Mouse (Mus musculus) cerebellum, postnatal 25 days (tissue): ENCODE results near the gene Ppp2r5a.
A peak's percentile ranks its signal among the peaks of the same experiment; 100 is the strongest.

Experiments
- DNase-seq, 2 experiments: peaks; one replicate each; pipeline ENCODE4 v3.0.0; 2021; ENCODE audit warnings: mixed read lengths in 2 of 2

Ppp2r5a gene

DNA sequence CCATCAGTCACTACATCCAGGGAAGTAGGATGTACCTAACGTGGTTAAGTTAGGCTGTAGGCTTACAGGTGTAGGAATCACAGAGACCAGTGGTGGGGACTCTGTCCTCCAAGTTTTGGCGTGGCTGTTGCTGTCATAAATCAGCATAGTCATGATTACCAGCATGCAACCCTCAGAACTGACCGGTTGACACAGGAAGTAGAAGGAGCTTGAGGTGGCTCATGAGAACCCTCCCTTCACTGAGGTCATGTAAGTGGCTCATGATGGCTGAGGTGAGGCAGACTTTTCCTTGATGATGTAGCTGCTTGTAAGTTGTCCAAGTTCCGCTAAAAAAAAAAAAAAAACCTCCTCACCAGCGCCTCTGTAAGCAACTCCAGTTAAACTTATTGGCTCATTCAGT, 14.0 kb upstream of the Ppp2r5a start:
- no peak for DNase-seq

DNA sequence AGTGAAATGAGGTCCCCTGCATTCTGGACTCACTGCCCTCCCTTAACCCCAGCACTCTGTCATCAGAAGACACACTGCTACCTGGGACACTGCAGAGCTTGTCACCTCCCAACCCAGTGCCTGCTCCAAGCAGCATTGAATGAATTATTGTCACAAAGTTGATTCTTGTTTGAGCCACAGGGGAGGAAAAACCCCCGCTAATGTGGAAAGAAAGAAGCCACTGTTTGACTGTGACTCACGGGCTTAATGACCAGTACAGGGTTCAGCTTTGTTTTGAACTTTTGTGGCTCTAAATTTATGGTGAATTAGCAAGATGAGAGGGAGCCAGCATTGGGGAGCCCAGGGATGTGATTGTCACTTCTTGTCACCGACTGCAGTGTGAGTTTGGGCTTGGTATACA, 13.5 kb upstream of the Ppp2r5a start:
- DNase-seq: no peak

DNA sequence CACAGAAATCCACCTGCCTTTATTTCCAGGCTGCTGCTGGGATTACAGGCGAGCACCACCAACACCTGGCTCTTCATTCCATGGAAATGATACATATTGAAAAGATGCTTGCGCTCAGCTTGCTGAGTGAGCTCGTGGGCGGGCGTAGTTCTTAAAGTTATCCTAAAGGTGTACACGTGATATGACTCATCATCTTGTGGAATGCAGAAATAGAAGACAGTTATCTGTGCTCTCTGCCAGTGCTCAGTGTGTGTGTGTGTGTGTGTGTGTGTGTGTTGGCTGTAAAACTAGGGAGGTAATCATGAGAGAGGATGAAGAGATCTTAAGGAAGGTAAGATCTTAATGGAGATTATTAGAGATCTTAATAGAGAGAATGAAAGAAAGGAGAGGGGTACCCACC, 11.4 kb upstream of the Ppp2r5a start:
- no peak for DNase-seq

DNA sequence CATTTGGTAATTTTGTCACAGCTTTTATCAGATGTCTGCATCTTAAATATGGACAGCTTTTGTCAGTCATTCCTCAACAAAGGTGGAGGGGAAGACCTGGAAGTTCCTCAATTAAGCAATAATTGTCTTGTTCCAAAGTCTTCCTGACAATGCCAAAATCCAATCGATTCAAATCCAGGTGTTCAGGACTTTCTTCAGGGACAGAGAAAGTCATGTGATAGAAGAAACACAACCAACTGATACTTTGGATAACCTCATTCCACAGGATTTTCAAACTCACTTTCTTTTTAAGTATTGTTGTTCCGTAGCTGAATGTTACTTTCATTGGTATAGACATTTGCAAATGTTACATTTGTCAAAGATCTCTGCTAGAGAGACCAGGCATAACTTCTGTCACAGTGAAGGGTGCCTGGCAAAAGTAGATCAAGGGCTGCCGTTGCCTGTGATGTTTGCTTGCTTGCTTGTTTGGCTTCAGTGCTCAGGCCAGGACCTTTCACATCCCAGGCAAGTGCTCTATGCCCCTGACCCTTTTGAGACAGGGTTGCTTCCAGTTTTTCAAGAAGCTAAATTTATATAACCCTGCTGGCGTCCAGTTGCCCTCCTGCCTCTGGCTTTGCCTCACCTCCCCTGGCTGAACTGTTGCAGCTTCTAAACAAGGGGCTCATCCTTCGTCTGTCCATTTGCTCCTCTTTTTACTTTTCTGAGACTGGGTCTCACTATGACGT, 10.8 kb upstream of the Ppp2r5a start:
- no peak for DNase-seq

DNA sequence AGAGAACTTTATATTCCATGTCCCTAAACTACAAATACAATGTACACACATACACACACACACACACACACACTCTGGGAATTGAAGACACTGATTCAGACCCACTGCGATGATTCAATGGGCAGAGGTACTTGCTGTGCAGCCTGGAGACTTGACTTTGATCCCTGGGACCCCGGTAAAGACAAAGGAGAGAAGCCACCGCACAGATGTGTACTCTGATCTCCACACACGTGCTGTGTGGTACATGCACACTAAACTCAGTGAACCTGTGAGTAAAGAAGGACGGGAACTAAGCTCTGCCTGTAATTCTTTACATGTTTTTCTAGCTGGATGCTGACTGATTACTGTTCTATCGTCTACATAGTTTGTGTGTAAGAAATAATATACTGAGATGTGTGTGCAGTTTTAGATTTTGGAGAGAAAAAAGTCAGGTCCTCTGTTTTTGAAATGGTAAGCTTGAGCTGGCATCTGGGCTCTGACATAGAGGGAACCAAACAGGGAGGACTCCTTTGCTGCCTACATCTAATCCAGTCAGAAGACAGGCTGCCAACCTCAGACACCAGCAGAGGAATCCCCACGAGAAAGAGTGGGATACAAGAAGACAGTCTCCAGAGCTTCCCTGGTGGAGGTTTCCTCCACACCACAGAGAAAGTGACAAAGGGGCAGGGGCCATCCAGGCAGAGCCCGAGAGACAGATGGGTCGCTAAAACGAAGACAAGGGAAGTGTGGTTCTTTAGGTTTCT, 7.4 kb upstream of the Ppp2r5a start:
- no peak for DNase-seq

DNA sequence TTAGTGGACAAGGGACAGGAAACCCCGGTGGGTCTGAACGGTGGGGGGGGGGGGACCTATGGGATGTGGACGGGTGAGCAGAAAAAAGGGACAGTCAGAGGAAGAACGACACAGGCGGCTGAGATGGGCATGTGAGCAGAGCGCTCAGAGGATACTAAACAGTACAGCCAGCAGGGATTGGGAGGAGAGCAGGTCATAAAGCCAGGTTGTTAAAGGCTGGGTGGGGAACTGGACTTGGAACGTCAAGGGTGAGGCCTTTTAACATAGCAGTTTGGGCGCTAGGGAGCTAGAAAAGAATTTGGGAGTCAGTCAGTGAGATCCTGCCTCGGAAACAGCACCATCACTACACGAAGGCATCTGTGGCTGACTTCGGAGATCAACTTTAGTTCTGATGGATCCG, 4.2 kb upstream of the Ppp2r5a start:
- DNase-seq: no peak

DNA sequence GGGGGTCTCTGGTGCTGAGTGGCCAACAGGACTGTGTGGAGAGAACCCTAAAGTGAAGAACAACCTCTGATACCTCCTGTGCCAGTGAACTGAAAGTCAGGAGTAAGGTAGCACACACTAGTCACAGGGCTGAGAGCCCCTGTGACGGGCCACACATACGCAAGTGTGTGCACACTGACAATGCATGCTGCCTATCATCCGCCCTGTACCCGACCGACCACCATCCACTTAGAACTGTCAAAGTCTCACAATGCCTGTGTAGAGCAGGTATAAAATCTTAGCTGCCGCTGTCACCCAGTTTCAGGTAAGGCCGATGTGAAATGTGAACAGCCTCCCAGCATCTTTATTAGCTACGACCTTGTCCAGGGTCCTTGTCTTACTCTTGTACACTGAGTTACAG, 3.4 kb upstream of the Ppp2r5a start:
- no peak for DNase-seq

DNA sequence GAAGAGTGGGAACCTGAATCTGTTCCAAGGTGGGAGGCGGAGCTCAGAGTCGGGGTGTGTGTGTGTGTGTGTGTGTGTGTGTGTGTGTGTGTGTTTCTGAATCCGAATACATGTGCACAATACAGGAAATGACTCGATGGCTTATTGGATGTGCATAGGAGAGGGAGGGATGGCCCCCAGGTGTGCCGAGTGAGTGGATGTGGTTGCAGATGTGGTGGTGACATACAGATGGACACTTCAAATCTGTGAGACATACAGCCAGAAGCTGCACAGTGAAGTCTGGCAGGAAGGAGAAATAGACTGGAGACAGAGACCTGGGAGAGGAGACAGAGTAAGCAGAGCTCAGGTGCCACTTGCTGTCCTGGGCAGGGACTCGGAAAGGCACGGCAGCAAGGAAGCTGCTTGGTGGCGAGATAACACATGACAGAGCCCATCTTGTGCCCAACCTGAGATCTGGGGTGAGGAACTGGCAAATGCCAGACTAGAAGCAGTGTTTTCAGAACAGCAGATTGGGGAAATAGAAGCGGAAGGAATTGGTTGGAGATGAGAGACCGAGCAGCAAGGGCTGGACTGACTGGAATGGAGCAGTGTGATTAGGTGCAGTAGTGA, 1.8 kb upstream of the Ppp2r5a start:
- DNase-seq: no peak

DNA sequence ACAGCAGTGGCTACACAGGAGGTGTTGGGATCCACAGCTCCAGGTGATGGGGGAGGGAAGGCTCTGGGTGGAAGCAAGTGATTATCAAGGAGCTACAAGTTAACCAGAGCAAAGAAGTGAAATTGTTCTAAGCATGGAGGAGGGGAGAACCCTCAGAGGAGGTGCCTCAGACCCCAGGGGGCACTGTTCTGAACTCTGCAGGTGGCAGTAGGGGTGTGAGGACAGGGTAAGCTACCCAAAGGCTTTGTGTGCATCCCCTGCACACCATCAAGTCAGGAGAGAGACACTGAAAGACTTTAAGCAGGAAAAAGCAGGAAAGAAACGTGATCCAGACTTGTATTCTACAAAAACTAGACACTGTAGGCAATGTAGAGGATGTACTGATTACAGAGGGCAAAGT, 1.2 kb upstream of the Ppp2r5a start:
- DNase-seq: no peak

DNA sequence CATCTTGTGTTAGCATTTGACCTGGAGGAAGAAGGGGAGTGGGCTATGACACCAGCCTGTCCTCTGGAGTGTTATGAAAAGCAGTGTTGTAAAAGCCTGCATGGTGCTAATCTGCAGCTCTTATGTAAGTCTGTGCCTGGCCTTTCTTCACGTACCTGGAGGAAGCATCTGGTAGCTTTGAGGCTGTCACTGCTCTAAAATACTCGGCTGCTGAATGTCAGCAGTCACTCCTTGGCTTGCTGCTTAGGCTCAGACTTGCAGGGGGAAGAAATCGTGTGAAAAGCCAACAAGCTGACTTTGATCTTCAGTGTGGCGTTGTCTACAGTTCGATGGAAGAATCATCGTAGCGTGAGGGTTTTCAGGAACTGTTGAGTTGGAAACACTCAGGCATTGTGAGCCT, 566 bp downstream of the Ppp2r5a start:
- DNase-seq: no peak

DNA sequence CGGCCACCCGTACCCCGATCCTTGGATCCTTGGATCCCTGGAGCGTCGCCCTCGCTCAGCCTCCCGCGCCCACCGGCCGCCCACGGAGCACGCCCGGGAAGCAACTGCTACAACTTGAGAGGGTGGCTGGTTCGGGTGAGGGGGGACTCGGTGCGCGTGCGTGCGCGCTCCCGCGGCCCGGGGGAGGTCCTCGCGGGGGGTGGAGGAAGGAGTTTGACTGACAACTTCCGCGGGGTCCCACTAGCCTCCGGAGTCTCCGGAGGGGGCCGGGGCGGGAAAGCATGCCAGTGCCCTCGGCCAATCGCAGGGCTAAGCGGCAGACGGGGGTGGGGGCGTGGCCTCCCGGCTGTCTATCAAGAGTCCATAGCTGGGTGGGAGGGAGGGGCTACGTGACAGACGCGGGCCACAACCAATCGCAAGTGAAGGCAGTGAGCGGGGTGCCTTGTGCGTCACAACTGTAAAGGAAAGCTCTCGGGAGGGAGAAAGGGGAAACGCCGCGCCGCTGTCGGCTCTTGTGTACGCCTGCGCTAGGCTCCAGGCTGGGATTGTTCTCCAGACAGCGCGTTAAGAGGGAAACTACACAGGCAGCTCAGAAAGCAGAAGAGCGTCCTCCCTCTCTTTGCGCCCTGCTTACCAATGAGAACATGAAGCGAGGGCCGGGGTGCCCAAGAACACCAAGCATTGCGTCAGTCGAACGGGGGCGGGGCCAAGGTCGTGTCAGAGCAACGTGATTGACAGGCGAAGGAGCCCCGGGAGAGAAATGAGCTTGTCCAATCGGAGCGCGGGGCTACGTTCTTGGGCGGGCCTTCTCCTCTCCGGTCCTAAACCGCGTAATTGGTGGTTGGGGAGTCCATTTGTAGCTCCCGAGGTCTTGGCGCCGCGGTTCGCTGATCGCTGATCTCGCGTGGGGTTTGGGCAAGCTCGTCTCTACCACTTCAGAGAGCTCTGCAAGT, 5.9 kb downstream of the Ppp2r5a start:
- DNase-seq: peak; percentile 99 to 100

DNA sequence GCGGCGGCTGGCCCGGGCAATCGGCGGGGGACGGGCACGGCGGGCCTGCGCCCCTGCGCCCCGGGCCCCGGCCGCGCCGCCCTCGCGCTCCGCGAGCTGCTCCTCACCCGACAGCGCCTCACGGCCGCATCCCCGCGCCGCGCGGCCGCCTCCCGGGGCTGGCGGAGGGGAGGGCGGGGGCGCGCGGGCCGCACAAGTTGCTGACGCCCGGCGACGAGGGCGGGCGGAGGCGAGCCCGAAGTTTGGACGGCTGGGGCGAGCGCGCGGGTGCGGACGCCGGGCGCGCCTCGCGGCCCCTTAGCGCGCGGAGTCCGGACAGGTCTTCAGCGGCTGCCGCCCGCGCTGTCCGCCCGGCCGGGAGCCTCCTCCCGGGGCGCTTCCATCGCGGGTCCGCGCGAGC, 6.6 kb downstream of the Ppp2r5a start:
- peak in 1 of 2 experiments; percentile 72 for DNase-seq

DNA sequence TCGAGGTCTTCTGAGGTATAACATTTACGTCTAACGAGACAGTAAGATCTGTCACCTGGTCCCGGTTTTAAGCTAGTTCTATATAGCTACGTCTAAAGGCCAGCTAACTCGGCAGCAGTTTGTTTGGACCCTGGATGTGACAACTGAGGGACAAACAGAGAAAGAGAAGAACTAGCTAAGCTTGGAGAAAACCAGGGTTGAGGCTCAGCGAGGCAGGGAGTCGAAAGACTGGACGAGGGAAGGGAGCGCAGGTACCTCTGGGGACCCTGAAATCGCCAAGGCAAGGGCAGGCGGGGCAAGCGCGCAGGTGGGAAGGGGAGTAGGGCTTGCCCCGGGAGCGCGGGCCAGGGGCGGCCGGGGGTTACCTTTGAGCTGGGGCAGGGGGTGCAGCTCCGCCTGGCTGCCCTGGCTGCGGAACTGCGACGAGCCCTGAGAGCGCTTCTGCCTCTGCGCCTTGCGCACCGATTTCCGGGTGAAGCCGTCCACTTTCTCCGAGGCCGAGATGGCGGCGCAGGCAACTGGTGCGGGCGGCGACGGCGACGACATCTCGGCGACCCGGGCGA, 7.1 kb downstream of the Ppp2r5a start:
- DNase-seq: peak in 1 of 2 experiments; percentile 55

DNA sequence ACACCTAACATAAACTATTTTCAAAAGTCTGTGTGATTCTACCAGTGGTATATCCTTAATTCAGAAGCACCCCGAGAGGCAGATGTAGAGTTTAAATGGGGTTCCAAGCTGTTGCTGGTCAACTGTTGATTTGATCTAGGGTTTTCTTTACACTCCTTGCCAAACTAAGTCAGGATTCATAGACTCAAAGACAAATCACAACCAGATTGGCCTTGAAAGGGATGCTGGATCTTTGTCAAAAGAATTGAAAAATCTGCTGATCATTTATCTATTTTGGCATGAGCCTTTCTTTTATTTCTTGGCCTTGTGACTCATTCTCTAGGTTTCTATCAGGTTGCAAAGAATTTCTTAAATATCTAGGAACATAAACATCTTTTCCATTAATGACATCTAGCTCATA, 7.9 kb downstream of the Ppp2r5a start:
- no peak for DNase-seq

DNA sequence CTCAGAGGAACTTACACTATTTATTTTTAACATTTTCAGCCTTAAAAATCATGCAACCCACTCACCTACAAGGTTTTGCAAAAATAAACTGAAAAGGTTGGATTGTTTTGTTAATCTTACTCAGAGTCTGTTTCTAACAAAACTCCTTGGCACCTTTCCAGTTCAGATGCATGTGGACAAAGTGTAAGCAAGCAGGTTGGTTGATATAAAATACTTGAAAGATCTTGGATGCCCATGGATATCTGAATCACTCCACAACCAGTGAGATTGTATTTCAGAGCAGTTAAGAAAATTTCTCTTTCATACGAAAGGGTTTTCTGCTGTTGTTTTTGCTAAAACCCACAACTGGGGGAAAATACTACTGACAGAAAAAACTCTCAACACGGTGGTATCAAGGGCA, 8.9 kb downstream of the Ppp2r5a start:
- DNase-seq: no peak

DNA sequence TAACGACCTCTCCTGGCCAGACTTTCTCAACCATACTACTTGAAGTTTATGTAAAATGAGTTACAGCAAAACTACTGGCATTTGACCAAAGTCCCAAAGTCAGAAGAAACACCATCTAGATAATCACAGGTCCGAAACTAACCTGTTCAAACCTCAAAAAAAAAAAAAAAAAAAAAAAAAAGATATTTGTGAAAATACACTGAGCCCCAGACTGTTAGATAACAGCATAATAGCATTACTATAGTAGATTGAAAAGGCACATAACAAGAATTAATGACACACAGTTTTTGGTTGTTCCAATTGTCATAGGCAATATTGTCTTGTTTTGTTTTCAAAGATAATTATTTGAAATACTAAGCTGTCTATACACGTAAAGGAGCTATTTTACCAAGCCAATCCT, 9.5 kb downstream of the Ppp2r5a start:
- no peak for DNase-seq

DNA sequence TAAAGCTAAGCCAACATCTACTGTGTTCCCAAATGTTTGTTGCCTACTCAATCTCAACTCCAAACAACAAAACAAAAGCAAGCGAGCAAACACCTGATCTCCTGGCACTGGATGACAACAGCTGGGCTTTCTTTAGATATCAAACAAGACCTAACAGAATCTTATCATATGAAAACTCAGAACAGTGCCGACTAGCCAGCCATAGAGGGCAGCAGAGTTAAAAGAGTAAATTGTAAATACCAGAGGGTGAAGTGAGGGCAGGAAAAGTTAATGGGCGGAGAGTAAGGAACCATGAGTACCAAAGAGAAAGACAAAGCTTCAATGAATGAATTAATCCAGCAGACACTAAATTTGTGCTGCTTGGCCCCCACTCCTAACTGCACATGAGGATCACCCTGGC, 11.8 kb downstream of the Ppp2r5a start:
- peak; percentile 41 to 69 for DNase-seq

DNA sequence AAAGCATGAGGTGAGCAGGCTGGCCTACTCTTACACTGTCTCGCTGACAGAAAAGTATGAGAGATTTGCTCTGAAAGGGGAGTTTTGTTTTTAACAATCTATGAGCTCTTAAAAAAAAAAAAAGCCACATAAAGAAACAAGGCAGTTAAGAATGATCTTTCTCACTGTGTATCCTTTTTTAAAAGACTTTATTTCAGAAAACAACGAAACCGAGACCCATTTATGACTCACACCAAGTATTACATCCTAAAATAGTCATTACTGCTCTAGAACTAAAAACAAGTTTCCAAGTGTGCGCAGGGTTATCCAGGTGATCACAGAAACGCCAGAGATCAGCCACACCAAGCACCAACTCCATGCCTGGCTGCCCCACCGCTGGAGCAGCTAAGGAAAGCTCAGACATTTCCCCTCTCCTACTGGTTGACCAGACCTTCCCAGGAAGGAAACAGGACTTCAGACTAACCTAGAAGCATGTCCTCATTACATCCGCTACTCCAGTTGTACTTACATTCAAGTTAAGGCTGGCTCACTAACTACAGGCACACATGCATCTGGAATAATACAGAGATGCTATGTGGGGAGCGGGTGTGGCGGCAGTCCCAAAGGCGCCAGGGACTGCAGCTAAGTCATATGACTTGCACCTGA, 18.2 kb downstream of the Ppp2r5a start:
- DNase-seq: no peak

DNA sequence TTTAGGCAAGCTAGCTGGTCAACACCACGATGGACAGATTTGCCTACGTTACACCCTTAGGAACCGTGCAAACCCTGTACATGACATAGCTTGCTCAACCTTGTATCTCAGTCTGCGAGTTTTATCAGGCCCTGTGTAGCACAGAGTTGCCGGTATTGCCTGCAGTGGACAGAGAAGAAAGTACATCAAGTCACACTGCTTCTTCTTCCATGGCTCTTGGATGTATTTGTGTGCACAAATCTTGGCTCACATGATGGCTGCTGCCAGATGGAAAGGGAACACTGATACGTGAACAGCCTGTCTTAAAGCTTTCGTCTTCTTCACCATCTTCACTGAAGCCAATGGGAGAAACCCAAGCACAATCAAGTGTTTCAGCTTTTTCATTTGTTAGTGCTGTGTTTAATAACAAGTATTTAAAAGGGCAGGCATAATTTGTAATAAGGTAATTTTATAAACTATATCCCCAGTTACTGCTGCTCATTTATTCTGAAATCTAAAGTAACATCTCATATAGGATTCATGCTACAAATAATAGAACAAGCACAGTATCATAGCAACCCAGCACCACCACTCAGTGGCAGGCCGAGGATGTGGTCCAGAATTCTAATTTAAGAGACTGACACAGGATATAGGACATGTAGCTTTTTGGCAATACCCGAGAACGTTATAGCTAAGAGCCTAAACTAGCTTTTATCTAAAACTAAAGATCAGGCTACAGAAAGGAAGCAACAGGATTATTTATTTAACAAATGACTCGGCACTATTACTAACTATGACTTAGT, 20.9 kb downstream of the Ppp2r5a start:
- no peak for DNase-seq

DNA sequence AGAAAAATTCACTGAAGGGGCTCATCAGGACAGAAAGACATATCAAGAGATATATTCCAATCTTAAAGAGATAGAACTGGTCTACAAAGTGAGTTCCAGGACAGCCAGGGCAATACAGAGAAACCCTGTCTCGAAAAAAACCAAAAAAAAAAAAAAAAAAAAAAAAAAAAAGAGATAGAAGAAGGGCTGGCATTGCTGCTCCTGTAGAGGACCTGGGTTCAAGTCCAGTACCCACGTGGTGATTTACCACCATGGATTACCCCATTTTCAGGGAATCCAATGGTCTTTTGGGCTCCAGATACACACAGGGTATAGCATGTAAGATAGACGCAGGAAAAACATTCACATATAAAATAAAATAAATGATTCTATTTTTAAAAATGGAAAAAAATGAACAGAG, 22.2 kb downstream of the Ppp2r5a start:
- DNase-seq: no peak

DNA sequence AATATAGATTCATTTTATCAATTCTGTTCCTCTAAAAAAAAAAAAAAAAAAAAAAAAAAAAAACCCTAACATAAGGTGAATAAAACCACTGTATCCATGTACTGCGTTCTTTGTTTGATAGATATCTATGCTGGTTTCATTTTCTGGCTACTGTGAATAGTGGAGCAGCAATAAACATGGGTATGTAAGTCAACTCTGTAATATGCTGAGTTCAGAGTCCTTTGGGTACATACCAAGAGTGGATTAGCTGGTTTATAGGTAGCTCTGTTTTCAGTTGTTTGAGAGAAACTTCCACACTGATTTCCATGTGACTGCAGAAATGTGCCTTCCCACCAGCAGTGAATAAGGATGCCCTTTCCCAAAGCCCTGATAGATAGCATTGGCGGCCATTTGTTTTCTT, 25.0 kb downstream of the Ppp2r5a start:
- DNase-seq: no peak
